Mouse (Mus musculus): Measurements from ENCODE around the gene Ttc28. TPM values are rescaled to one million over a fixed set of nuclear protein-coding genes. Genes with fewer than 3 reads are reported as not detected.

Gene Ttc28
- total and polyA plus RNA-seq, 2 experiments from 2014 or later: 10.6 to 53.1 TPM

GRCm38 (mm10) chr5:111080601-111081000 is 201.0 kb downstream of the Ttc28 start:
- Histone ChIP-seq H3K9me3 (ENCODE audit: low read length) (no peaks in the 10 kb centered on the region), H3K9ac (replicated peaks; ENCODE audit: low read length, poor library complexity, severe bottlenecking) (no peak overlapping the region), H3K27me3 (ENCODE audit: insufficient read depth, low read length) (no peaks in the 10 kb centered on the region), H3K36me3 (ENCODE audit: insufficient read depth, low read length) (no peaks in the 10 kb centered on the region), H3K4me2 (ENCODE audit: low read depth, low read length, poor library complexity, severe bottlenecking) (no peak overlapping the region), H3K27ac (ENCODE audit: low read depth, low read length) (no peak overlapping the region), H3K4me1 (ENCODE audit: insufficient read depth, low read length) (no peaks in the 10 kb centered on the region), H3K4me3 (ENCODE audit: low read depth, low read length) (no peak overlapping the region)
- no peak for ATAC-seq (ENCODE audit: low FRiP score)
- DNase-seq (ENCODE audit: low spot score): no peak
- 91% methylated on average over 5 of the region's 5 CpGs for WGBS
- TF ChIP-seq CTCF (IDR thresholded peaks at IDR 0.05): no peak

- no peak for ATAC-seq (ENCODE audit: low FRiP score)
- Histone ChIP-seq H3K4me2 (ENCODE audit: low read depth, low read length, poor library complexity, severe bottlenecking) (no peak overlapping the region), H3K36me3 (ENCODE audit: insufficient read depth, low read length) (no peaks in the 10 kb centered on the region), H3K27me3 (ENCODE audit: insufficient read depth, low read length) (no peaks in the 10 kb centered on the region), H3K9ac (replicated peaks; ENCODE audit: low read length, poor library complexity, severe bottlenecking) (no peak overlapping the region), H3K4me3 (ENCODE audit: low read depth, low read length) (no peak overlapping the region), H3K27ac (ENCODE audit: low read depth, low read length) (no peak overlapping the region), H3K9me3 (ENCODE audit: low read length) (no peaks in the 10 kb centered on the region), H3K4me1 (ENCODE audit: insufficient read depth, low read length) (no peaks in the 10 kb centered on the region)
- no peak for DNase-seq (ENCODE audit: low spot score)
- TF ChIP-seq CTCF (IDR thresholded peaks at IDR 0.05): no peak
- WGBS: 93% methylated on average over 4 of the region's 4 CpGs
Measured at GRCm38 (mm10) chr5:111085849-111086248, 206.2 kb downstream of the Ttc28 start.

- H3K4me2 ChIP-seq (ENCODE audit: low read depth, low read length, poor library complexity, severe bottlenecking): no peak overlapping the region
- no peak overlapping the region for H3K4me3 ChIP-seq (ENCODE audit: low read depth, low read length)
- H3K4me1 ChIP-seq (ENCODE audit: insufficient read depth, low read length): 0 out of 2 replicates have a peak, but pooled peaks cover 9% of the 10 kb centered on the region
- TF ChIP-seq CTCF (IDR thresholded peaks at IDR 0.05): no peak
- WGBS: 14% methylated on average over 5 of the region's 5 CpGs
- peaks cover 8% of the 10 kb centered on the region for H3K36me3 ChIP-seq (ENCODE audit: insufficient read depth, low read length)
- H3K27ac ChIP-seq (ENCODE audit: low read depth, low read length): no peak overlapping the region
- ATAC-seq (ENCODE audit: low FRiP score) (no peak), DNase-seq (ENCODE audit: low spot score) (no peak)
- no peaks in the 10 kb centered on the region for H3K9me3 ChIP-seq (ENCODE audit: low read length)
- no peaks in the 10 kb centered on the region for H3K27me3 ChIP-seq (ENCODE audit: insufficient read depth, low read length)
- H3K9ac ChIP-seq (replicated peaks; ENCODE audit: low read length, poor library complexity, severe bottlenecking): no peak overlapping the region
Measured at GRCm38 (mm10) chr5:111096750-111097149, 217.1 kb downstream of the Ttc28 start.

DNA sequence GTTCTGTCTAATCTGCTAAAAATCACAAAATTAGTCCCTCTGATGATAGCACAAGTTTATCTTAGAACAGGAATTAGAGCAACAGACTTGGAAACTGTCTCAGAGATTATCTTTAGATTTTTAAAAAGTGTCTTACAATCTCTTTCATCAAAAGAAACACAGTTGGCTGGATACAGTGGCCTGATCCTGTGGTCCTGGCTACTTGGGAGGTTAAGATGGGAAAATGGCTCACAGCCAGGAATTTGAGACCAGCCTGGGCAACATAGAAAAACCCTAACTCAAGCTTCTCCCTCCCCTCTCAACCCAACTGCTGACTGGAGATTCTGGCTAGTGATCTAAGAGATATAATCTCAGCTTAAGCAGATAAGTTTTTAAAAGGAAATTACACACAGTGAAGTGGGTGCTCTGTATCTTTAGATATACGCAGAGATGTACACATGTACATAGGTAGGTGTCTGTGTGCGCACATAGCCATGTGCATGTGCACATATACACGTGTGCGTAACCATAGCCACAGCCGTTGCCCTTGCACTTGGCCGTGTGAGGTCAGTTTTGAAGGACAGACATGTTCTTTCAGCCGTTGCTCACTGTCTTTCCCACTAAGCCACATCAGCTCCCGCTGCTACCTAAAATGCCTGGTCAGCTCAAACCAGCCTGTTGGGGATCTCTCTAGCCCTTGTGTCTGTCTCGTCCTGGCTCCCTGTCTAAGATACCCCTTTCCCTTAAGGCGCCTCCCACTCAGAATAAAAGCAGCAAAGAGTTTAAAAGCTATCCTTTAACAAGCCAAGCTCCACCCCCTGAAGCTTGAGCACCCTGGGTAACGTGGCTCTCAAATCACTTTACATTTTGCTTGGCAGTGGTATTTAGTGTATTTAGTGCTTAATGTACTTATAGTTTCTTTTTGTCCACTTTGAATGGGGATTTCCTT is 217.9 kb downstream of the Ttc28 start:
- peak; percentile 58 for DNase-seq (ENCODE audit: low spot score)
- ATAC-seq (ENCODE audit: low FRiP score): no peak
- H3K4me3 ChIP-seq (ENCODE audit: low read depth, low read length): no peak overlapping the region

DNA sequence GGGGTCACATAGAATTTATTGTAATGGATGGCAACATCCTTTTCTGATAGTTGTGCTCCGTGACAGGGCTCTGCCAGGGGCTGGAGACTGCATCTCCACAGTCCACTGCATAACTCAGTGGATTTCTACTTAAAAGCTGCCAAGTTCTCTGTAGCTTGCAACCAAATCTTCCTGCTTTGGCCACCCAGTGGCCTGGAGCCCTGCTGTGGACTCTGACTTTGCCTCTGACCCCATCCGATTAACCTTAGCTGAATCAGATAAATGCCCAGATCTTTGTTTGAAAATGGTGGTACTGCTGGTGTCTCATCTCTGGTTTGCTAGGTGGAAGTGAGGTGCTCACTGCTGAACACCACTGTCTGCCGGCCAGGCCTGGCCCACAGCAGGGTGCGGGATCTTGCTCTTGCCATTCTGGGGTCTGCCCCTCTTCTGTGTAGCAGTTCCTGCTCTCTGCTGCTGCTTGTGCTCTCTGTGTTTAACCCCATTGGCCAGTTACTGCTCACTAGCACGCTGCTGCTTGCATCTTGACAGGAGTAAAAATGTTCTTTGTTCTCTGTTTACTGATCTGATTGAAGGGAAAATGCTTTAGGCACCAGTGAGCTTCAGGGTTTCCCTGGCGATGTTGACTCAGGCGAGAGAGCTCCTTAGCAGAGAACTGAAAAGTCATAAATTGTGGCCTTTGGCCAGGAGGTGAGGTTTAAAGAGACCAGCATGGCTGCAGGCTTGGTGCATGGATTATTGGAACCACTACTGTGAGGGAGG is 219.1 kb downstream of the Ttc28 start:
- Histone ChIP-seq H3K36me3 (ENCODE audit: insufficient read depth, low read length) (peaks cover 16% of the 10 kb centered on the region), H3K4me2 (ENCODE audit: low read depth, low read length, poor library complexity, severe bottlenecking) (no peak overlapping the region), H3K4me1 (ENCODE audit: insufficient read depth, low read length) (0 out of 2 replicates have a peak, but pooled peaks cover 9% of the 10 kb centered on the region), H3K9ac (replicated peaks; ENCODE audit: low read length, poor library complexity, severe bottlenecking) (no peak overlapping the region), H3K27me3 (ENCODE audit: insufficient read depth, low read length) (no peaks in the 10 kb centered on the region), H3K9me3 (ENCODE audit: low read length) (no peaks in the 10 kb centered on the region), H3K4me3 (ENCODE audit: low read depth, low read length) (no peak overlapping the region), H3K27ac (ENCODE audit: low read depth, low read length) (peak overlapping the region; percentile 39)
- 21% methylated on average over 7 of the region's 7 CpGs for WGBS
- ATAC-seq (ENCODE audit: low FRiP score): no peak
- no peak for TF ChIP-seq CTCF (IDR thresholded peaks at IDR 0.05)
- DNase-seq (ENCODE audit: low spot score): peak; percentile 69

More for the DNA sequence above, 217.9 kb downstream of the Ttc28 start:
- no peak overlapping the region for H3K27ac ChIP-seq (ENCODE audit: low read depth, low read length)
- 52% methylated on average over 11 of the region's 11 CpGs for WGBS
- no peak overlapping the region for H3K9ac ChIP-seq (replicated peaks; ENCODE audit: low read length, poor library complexity, severe bottlenecking)
- H3K9me3 ChIP-seq (ENCODE audit: low read length): no peaks in the 10 kb centered on the region
- no peaks in the 10 kb centered on the region for H3K27me3 ChIP-seq (ENCODE audit: insufficient read depth, low read length)
- H3K36me3 ChIP-seq (ENCODE audit: insufficient read depth, low read length): peaks cover 15% of the 10 kb centered on the region
- H3K4me2 ChIP-seq (ENCODE audit: low read depth, low read length, poor library complexity, severe bottlenecking): no peak overlapping the region
- 0 out of 2 replicates have a peak, but pooled peaks cover 9% of the 10 kb centered on the region for H3K4me1 ChIP-seq (ENCODE audit: insufficient read depth, low read length)
- no peak for TF ChIP-seq CTCF (IDR thresholded peaks at IDR 0.05)

All from midbrain, postnatal 0 days (tissue).